Mouse (Mus musculus): Measurements from ENCODE around the gene Itgb1bp2.

DNA sequence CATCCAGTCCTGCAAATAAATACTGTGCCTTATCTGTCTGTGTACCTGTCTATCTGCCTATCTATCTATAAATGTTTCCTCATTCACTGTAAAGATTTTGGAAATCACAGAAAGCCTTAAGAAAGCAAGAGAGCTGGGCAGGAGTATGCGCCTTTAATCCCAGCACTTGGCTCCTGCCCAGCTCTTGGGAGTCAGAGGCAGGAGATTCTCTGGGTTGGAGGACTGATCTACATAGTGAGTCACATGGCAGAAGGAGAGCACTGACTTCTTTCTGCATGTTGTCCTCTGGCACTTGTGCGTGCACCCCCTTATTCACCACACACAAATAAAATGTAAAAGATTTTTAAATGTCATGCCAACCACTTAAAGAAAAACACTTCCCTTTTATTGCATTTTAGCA, 25.4 kb upstream of the Itgb1bp2 start:
- TF ChIP-seq POLR2A (IDR thresholded peaks at IDR 0.05; ENCODE audit: extremely low read depth, insufficient read depth, low read length): no peak
- no peak for TF ChIP-seq CTCF (IDR thresholded peaks at IDR 0.05; ENCODE audit: low read depth, low read length)
